Mouse (Mus musculus): ENCODE data around the gene Dnajc19. TPM values are rescaled to one million over a fixed set of nuclear protein-coding genes. Genes with fewer than 3 reads are reported as not detected.

Dnajc19 gene
- total RNA-seq, 1 experiment, result 142 TPM

DNA sequence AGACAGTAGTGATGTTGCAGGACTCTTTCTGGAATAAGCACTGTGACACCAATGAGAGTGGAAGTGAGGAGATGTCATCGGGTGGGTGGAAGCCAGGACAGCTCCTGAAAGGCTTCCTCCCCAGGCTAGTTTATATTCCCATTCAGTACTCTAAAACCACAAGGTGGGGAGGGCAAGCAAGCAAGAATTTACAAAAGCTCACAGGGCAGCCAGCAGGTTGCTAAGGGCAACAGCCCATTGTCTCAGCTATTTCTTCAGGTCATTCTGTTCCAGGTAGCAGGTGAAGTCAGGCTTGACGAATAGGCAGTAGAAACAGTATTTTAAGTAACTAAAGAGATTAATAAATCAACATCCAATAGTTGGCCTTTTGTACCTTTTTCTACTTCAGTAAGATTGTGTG lies 74.8 kb downstream of the Dnajc19 start:
- H3K27ac ChIP-seq (ENCODE audit: insufficient read depth, low read depth, low read length, poor library complexity, severe bottlenecking), result no peak overlapping the region
- no peaks in the 10 kb centered on the region for H3K36me3 ChIP-seq (ENCODE audit: control insufficient read depth, insufficient read depth, low read length, poor library complexity, severe bottlenecking)
- H3K4me3 ChIP-seq (ENCODE audit: insufficient read depth in 1 of 2, low read depth in 1 of 2, low read length in 2 of 2, poor library complexity in 1 of 2, severe bottlenecking in 1 of 2), result no peak overlapping the region
- in situ Hi-C loops (cut with MboI; ENCODE audit: low sequenced_read_pairs in 2 of 2, unreplicated experiment in 2 of 2), result no loop called here
- TF ChIP-seq CHD2 (IDR thresholded peaks at IDR 0.05; ENCODE audit: low read depth, low read length) (no peak), HCFC1 (IDR thresholded peaks at IDR 0.05; ENCODE audit: borderline replicate concordance, insufficient read depth, low read length) (no peak), ZC3H11A (IDR thresholded peaks at IDR 0.05; ENCODE audit: borderline replicate concordance, low read depth, low read length) (no peak), ZNF384 (IDR thresholded peaks at IDR 0.05; ENCODE audit: low read depth, low read length) (no peak), MAFK (IDR thresholded peaks at IDR 0.05; ENCODE audit: insufficient read depth, low read depth, low read length) (no peak)
- no peaks in the 10 kb centered on the region for H3K9me3 ChIP-seq (ENCODE audit: control insufficient read depth, insufficient read depth, low read depth, low read length)
- DNase-seq (ENCODE audit: low read depth, low spot score), result no peak
- H3K9ac ChIP-seq (ENCODE audit: insufficient read depth, low read depth, low read length, poor library complexity, severe bottlenecking), result no peak overlapping the region
- peaks cover 21 to 25% of the 10 kb centered on the region in 2 experiments for H3K4me1 ChIP-seq (ENCODE audit: control insufficient read depth in 2 of 2, insufficient read depth in 2 of 2, low read length in 2 of 2, poor library complexity in 1 of 2)

Other genes with a start within 250 kb of the Dnajc19 start
- 1.2 and 3.1 TPM in 2 replicates for gene Ccdc39, start 237.0 kb downstream of the Dnajc19 start, total RNA-seq (2012; rRNA removed)
- 174 and 210 TPM in 2 replicates for gene Fxr1, start 61.4 kb downstream of the Dnajc19 start, total RNA-seq (2012; rRNA removed)

Data from ES-E14 (cell line).